Mouse (Mus musculus): ENCODE measurements around the gene B4galt4.
A peak's percentile ranks its signal among the peaks of the same experiment; 100 is the strongest.

DNA sequence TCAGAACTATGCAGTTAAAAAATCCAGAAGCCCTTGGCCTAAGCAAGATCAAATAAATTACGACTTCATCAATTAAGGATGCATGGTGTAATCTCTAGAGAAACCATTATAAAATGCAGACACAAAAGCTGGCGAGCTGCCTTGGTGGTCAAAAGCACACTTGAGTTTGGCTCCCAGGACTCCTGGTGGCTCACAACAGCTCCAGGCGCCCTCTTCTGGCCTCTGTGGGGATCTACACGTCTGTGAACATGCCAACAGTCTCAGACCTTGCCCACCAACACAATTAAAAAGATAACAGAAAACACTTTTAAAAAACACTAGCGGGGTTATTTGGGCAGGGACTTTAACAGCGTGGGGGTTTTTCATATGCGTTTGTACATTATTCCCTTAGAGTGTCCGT lies 70.5 kb downstream of the B4galt4 start:
- TF ChIP-seq ZC3H11A (IDR thresholded peaks at IDR 0.05; ENCODE audit: borderline replicate concordance, low read depth, low read length) (peak; percentile 78), HCFC1 (IDR thresholded peaks at IDR 0.05; ENCODE audit: borderline replicate concordance, insufficient read depth, low read length) (no peak)

Data from ES-E14 (cell line).